Mouse (Mus musculus): ENCODE data around the gene Hrh2. TPM values are rescaled to one million over a fixed set of nuclear protein-coding genes. Genes with fewer than 3 reads are reported as not detected.

Hrh2 gene
- polyA plus RNA-seq, 1 experiment from 2014 or later: 0.07 TPM

Other genes starting within 250 kb of the Hrh2 start
- 0.61 and 0.86 TPM in 2 replicates for gene Drd1, start 136.4 kb upstream of the Hrh2 start, polyA plus RNA-seq (2016; fragmentation: Nextera tagmentation; extraction: Ambion mirVana)
- 66.8 and 70.5 TPM in 2 replicates for gene Sfxn1, start 120.3 kb upstream of the Hrh2 start, polyA plus RNA-seq (2016; fragmentation: Nextera tagmentation; extraction: Ambion mirVana)
- 6.7 and 10.2 TPM in 2 replicates for gene Cplx2, start 179.2 kb downstream of the Hrh2 start, polyA plus RNA-seq (2016; fragmentation: Nextera tagmentation; extraction: Ambion mirVana)